Mouse (Mus musculus): ENCODE results near the gene Rpl36a-ps1. TPM values are rescaled to one million over a fixed set of nuclear protein-coding genes. Genes with fewer than 3 reads are reported as not detected.

The Rpl36a-ps1 gene
- total and polyA plus RNA-seq, 3 experiments: 0.92 to 29.2 TPM; not detected in 1

- no peak for ATAC-seq (ENCODE audit: extremely low read depth, insufficient number of reproducible peaks, low FRiP score, poor library complexity, severe bottlenecking)
- Histone ChIP-seq H3K27me3 (ENCODE audit: insufficient read depth, low read length) (no peaks in the 10 kb centered on the region), H3K4me1 (ENCODE audit: insufficient read depth, low read depth, low read length) (no peaks in the 10 kb centered on the region), H3K36me3 (replicated peaks) (no peaks in the 10 kb centered on the region), H3K9me3 (replicated peaks) (no peaks in the 10 kb centered on the region; the same call in 1 of the 2 replicates), H3K4me3 (ENCODE audit: low read depth, low read length) (no peak overlapping the region)
- no peak for TF ChIP-seq GATA2 (IDR thresholded peaks at IDR 0.05; ENCODE audit: borderline replicate concordance, low read depth, low read length)
- DNase-seq (ENCODE audit: low spot score): no peak
These were observed 35.0 kb downstream of the Rpl36a-ps1 start for GRCm38 (mm10) chr14:98958978-98959658.

GRCm38 (mm10) chr14:98956788-98957187 lies 37.3 kb downstream of the Rpl36a-ps1 start:
- H3K9me3 ChIP-seq (replicated peaks): no peaks in the 10 kb centered on the region
- ATAC-seq (ENCODE audit: extremely low read depth, insufficient number of reproducible peaks, low FRiP score, poor library complexity, severe bottlenecking) (no peak), DNase-seq (ENCODE audit: low spot score) (no peak)
- TF ChIP-seq POLR2AphosphoS5 (IDR thresholded peaks at IDR 0.05; ENCODE audit: insufficient replicate concordance, low read depth, low read length) (no peak), CTCF (IDR thresholded peaks at IDR 0.05; ENCODE audit: low read depth, low read length) (no peak), TAL1 (conservative IDR thresholded peaks at IDR 0.05; ENCODE audit: low read depth, low read length) (no peak), GATA1 (IDR thresholded peaks at IDR 0.05; ENCODE audit: borderline replicate concordance, low read length) (no peak), GATA2 (IDR thresholded peaks at IDR 0.05; ENCODE audit: borderline replicate concordance, low read depth, low read length) (no peak)
- H3K4me3 ChIP-seq (ENCODE audit: low read depth, low read length): no peak overlapping the region
- no peaks in the 10 kb centered on the region for H3K4me1 ChIP-seq (ENCODE audit: insufficient read depth, low read depth, low read length)
- H3K27me3 ChIP-seq (ENCODE audit: insufficient read depth, low read length): no peaks in the 10 kb centered on the region
- H3K36me3 ChIP-seq (replicated peaks): no peaks in the 10 kb centered on the region

- H3K9me3 ChIP-seq (replicated peaks): no peaks in the 10 kb centered on the region
- DNase-seq (ENCODE audit: low spot score): no peak
- no peaks in the 10 kb centered on the region for H3K27me3 ChIP-seq (ENCODE audit: insufficient read depth, low read length)
- H3K36me3 ChIP-seq (replicated peaks): no peaks in the 10 kb centered on the region
- H3K4me3 ChIP-seq (ENCODE audit: low read depth, low read length): no peak overlapping the region
- H3K4me1 ChIP-seq (ENCODE audit: insufficient read depth, low read depth, low read length): no peaks in the 10 kb centered on the region
- TF ChIP-seq GATA1 (IDR thresholded peaks at IDR 0.05; ENCODE audit: borderline replicate concordance, low read length) (no peak), GATA2 (IDR thresholded peaks at IDR 0.05; ENCODE audit: borderline replicate concordance, low read depth, low read length) (no peak)
- ATAC-seq (ENCODE audit: extremely low read depth, insufficient number of reproducible peaks, low FRiP score, poor library complexity, severe bottlenecking): no peak
These were observed 41.7 kb downstream of the Rpl36a-ps1 start for GRCm38 (mm10) chr14:98952441-98952840.

GRCm38 (mm10) chr14:98951626-98952290 lies 42.4 kb downstream of the Rpl36a-ps1 start:
- Histone ChIP-seq H3K4me3 (ENCODE audit: low read depth, low read length) (no peak overlapping the region), H3K36me3 (replicated peaks) (no peaks in the 10 kb centered on the region), H3K27me3 (ENCODE audit: insufficient read depth, low read length) (no peaks in the 10 kb centered on the region), H3K4me1 (ENCODE audit: insufficient read depth, low read depth, low read length) (no peaks in the 10 kb centered on the region), H3K9me3 (replicated peaks) (no peaks in the 10 kb centered on the region)
- no peak for TF ChIP-seq POLR2AphosphoS5 (IDR thresholded peaks at IDR 0.05; ENCODE audit: insufficient replicate concordance, low read depth, low read length)
- no peak for TF ChIP-seq TAL1 (conservative IDR thresholded peaks at IDR 0.05; ENCODE audit: low read depth, low read length)
- TF ChIP-seq GATA1 (IDR thresholded peaks at IDR 0.05; ENCODE audit: borderline replicate concordance, low read length): no peak
- TF ChIP-seq GATA2 (IDR thresholded peaks at IDR 0.05; ENCODE audit: borderline replicate concordance, low read depth, low read length): no peak
- no peak for TF ChIP-seq CTCF (IDR thresholded peaks at IDR 0.05; ENCODE audit: low read depth, low read length)
- ATAC-seq (ENCODE audit: extremely low read depth, insufficient number of reproducible peaks, low FRiP score, poor library complexity, severe bottlenecking) (no peak), DNase-seq (ENCODE audit: low spot score) (no peak)

Other genes starting within 250 kb of the Rpl36a-ps1 start
- gene Mzt1, start 51.8 kb upstream of the Rpl36a-ps1 start, total RNA-seq (2014; fragmentation: Nextera tagmentation): 304 and 345 TPM in 2 replicates
- gene Mzt1, start 51.8 kb upstream of the Rpl36a-ps1 start, total RNA-seq (2017): 156 and 181 TPM in 2 replicates
- 46.4 and 48.8 TPM in 2 replicates for gene Mzt1, start 51.8 kb upstream of the Rpl36a-ps1 start, polyA plus RNA-seq (2012)
- gene Bora, start 51.9 kb upstream of the Rpl36a-ps1 start, total RNA-seq (2014; fragmentation: Nextera tagmentation): 164 and 189 TPM in 2 replicates
- 90.2 and 97.6 TPM in 2 replicates for gene Bora, start 51.9 kb upstream of the Rpl36a-ps1 start, total RNA-seq (2017)
- gene Bora, start 51.9 kb upstream of the Rpl36a-ps1 start, polyA plus RNA-seq (2012): 16.5 and 27.0 TPM in 2 replicates
- 53.2 and 58.1 TPM in 2 replicates for gene Pibf1, start 105.1 kb upstream of the Rpl36a-ps1 start, total RNA-seq (2014; fragmentation: Nextera tagmentation)
- gene Pibf1, start 105.1 kb upstream of the Rpl36a-ps1 start, total RNA-seq (2017): 52.8 and 67.9 TPM in 2 replicates
- gene Pibf1, start 105.1 kb upstream of the Rpl36a-ps1 start, polyA plus RNA-seq (2012): 0.95 and 1.4 TPM in 2 replicates
- gene Dis3, start 105.5 kb upstream of the Rpl36a-ps1 start, total RNA-seq (2014; fragmentation: Nextera tagmentation): 105 and 113 TPM in 2 replicates
- gene Dis3, start 105.5 kb upstream of the Rpl36a-ps1 start, total RNA-seq (2017): 70.1 and 80.3 TPM in 2 replicates
- 26.4 and 36.2 TPM in 2 replicates for gene Dis3, start 105.5 kb upstream of the Rpl36a-ps1 start, polyA plus RNA-seq (2012)